Mouse (Mus musculus): ENCODE data around the gene Abhd8.

DNA sequence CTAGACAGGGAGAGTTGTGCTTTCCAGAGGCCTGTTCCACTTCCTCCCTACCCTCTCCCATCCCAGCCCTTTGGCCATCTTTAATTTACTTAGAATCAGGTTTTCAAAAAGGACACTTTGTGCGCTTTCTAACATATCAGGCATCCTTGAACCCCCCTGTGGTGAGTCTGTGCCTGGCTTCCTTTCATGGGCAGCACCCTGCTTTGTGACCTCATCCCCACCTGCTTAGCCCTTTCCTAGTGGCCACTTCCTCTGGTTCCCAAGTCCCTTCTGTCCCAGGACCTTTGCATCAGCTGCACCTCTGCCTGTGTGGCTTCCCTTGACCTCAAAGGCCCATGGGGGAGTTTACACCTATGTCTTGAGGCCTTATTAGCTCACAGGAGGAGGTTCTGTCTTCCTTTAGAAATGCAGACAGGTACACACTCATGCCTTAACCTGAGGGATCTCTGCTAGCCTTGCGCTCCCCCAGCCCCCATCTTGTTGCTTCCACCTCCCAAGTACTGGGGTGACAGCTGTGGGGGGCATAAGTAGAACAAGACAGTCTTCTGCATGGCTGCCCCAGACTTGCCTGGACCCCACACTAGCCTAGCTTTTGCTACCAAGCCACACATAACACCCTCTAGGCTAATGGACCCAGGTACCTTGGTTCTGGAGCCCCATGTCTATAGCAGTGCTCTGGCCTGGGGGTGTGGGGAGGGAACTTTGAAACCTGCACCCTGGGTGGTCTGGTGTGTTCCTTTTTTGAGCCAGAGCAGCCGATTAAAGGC, 6.9 kb upstream of the Abhd8 start:
- TF ChIP-seq CTCF (IDR thresholded peaks at IDR 0.05; ENCODE audit: low read depth), result no peak
- TF ChIP-seq EP300 (IDR thresholded peaks at IDR 0.05; ENCODE audit: low read depth), result no peak
